Mouse (Mus musculus): ENCODE data around the gene Olfr902.
"Not testable (repeated sequence)": the region's sequence is repeated elsewhere in the genome, so short reads cannot be mapped to it uniquely, and the experiment has no call there.

Gene Olfr902

GRCm38 (mm10) chr9:38447352-38447751 is at the start of gene Olfr902:
TSS of gene Olfr902 (plus strand) at chr9:38447652.
- no peak for DNase-seq (ENCODE audit: low read depth, low spot score)

GRCm38 (mm10) chr9:38401398-38401797 is 46.1 kb upstream of the Olfr902 start, which contains the start of gene Olfr147:
TSS of gene Olfr147 (plus strand) at chr9:38401698.
- DNase-seq (ENCODE audit: low read depth, low spot score): no peak

GRCm38 (mm10) chr9:38407502-38407901 is 40.0 kb upstream of the Olfr902 start:
- DNase-seq (ENCODE audit: low read depth, low spot score): not testable (repeated sequence)

- not testable (repeated sequence) for DNase-seq (ENCODE audit: low read depth, low spot score)
Observed at GRCm38 (mm10) chr9:38413502-38413901, 34.0 kb upstream of the Olfr902 start.

GRCm38 (mm10) chr9:38423801-38424200 is 23.7 kb upstream of the Olfr902 start:
- no peak for DNase-seq (ENCODE audit: low read depth, low spot score)

GRCm38 (mm10) chr9:38427026-38427425 is 20.4 kb upstream of the Olfr902 start:
- no peak for DNase-seq (ENCODE audit: low read depth, low spot score)

- DNase-seq (ENCODE audit: low read depth, low spot score): no peak
Observed at GRCm38 (mm10) chr9:38429155-38429554, 18.3 kb upstream of the Olfr902 start, which contains the start of gene Olfr901. TSS of gene Olfr901 (plus strand) at chr9:38429455.

- no peak for DNase-seq (ENCODE audit: low read depth, low spot score)
Observed at GRCm38 (mm10) chr9:38462844-38463243, 15.4 kb downstream of the Olfr902 start, which contains the start of gene Olfr904. TSS of gene Olfr904 (plus strand) at chr9:38463144.

DNA sequence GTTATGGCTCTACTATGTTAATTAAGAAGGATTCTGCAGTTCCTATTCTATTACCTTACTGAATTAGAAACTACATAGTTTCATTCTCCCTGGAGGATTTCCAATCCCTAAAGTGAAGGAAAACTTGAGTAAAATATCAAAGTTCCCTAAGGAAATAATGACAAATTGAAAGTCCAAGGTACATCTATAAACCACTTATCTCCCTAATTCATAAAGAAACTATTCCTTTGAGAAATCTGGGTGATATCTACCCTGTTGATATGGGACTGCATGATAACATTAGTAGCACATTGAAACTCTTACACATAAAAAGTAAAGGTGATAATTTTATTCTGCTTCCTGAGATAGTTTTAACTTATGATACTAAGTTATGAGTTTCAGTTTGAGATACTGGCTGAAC is 23.4 kb downstream of the Olfr902 start, which contains the start of gene Olfr905:
Olfr905 (plus strand) TSS at position 301 of the 400 bp plus-strand sequence.
- DNase-seq (ENCODE audit: low read depth, low spot score): no peak

DNA sequence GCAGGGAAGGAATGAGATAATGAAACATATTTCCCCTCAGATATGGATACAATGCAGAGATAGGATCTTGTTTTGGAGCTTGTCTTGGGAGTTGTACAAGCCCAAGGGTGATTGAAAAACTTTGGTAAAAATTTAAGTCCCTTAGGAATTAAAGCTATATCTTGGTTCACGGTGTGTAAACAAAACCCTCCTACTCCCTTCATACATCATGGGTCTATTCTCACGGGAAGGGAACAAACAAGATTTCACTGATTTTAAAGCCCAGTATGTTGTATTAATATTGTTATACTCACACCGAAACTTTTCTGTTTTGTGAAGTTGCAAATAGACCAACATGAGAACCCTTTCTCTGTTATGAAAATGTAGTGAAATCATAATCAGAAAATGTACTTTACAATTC is 39.3 kb downstream of the Olfr902 start, which contains the start of gene Olfr906:
Olfr906 (plus strand) TSS at position 301 of the 400 bp plus-strand sequence.
- no peak for DNase-seq (ENCODE audit: low read depth, low spot score)

DNA sequence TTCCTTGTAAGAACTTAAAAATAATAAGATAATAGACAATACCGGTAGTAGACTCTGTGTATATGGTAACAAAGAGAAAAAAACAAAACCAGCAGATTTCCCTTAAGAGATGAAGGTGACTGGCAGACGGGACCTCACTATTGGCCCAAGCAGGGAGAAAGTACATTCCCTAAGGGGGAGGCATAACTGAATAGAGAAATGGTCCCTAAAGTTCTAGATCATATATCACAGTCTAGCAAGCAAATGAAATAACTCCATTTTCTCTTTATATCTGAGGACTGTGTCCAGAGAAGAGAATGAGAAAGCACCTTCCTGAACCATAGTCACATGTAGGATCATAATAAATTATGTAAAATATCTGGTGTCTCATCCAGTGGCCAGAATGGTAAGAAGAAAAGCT is 48.0 kb downstream of the Olfr902 start, which contains the start of gene Olfr907:
Olfr907 (plus strand) TSS at position 301 of the 400 bp plus-strand sequence.
- no peak for DNase-seq (ENCODE audit: low read depth, low spot score)

All from brain, embryonic 18.5 days (tissue).